ENCODE assay signal across 8 mouse cellular contexts in genomic region chr8:66860023-66860422, GRCm38 (mm10). TPM values are rescaled to one million over a fixed set of nuclear protein-coding genes. Genes with fewer than 3 reads are reported as not detected.
DNase-seq lines count a peak whose midpoint lies in the region; ATAC-seq lines count a peak whose summit lies in the region.

TSS of gene Naf1 (plus strand) at chr8:66860217.

- H3K4me2 ChIP-seq in hindbrain, embryonic 16.5 days (ENCODE audit: low read length), result peak within 1 kb of the TSS; percentile 74

- H3K27me3 ChIP-seq in hindbrain, embryonic 16.5 days (replicated peaks; ENCODE audit: control insufficient read depth, insufficient read depth, low read length), result no peaks in the 10 kb centered on the region

- peak; percentile 97 for DNase-seq in WW6 (ENCODE audit: low read depth, low spot score)
- DNase-seq in cerebellum, postnatal 4 days (ENCODE audit: low spot score in 2 of 2), result peak; percentile 80 to 90
- DNase-seq in gastrocnemius, adult 18-20 months (ENCODE audit: low spot score), result peak; percentile 94
- peak; percentile 97 to 98 for DNase-seq in left cerebral cortex, adult 18-20 months (ENCODE audit: low spot score in 2 of 2)
- peak; percentile 96 for DNase-seq in right cerebral cortex, adult 18-20 months
- peak; percentile 73 for DNase-seq in urinary bladder, postnatal 10 days (ENCODE audit: low spot score)

- H3K4me3 ChIP-seq in hindbrain, embryonic 16.5 days (ENCODE audit: low read length), result peak within 1 kb of the TSS; percentile 91
- H3K4me3 ChIP-seq in macrophage (ENCODE audit: inconsistent target), result peak within 1 kb of the TSS; percentile 17

- peaks cover 14% of the 10 kb centered on the region for H3K4me1 ChIP-seq in hindbrain, embryonic 16.5 days (ENCODE audit: control insufficient read depth, insufficient read depth, low read depth, low read length)

- H3K9me3 ChIP-seq in hindbrain, embryonic 16.5 days (ENCODE audit: control insufficient read depth, low read length), result no peaks in the 10 kb centered on the region; the same call in 1 of the 2 replicates

- H3K27ac ChIP-seq in hindbrain, embryonic 16.5 days (ENCODE audit: low read depth, low read length), result peak within 1 kb of the TSS; percentile 76
- no peak within 1 kb of the TSS for H3K27ac ChIP-seq in macrophage

- ATAC-seq in hindbrain, embryonic 16.5 days, result peak; percentile 99

- H3K79me2 ChIP-seq in macrophage (ENCODE audit: inconsistent target), result no peaks in the 10 kb centered on the region; the same call in 1 of the 2 replicates

- no peaks in the 10 kb centered on the region for H3K36me3 ChIP-seq in hindbrain, embryonic 16.5 days (ENCODE audit: control insufficient read depth, insufficient read depth, low read length)
- H3K36me3 ChIP-seq in macrophage (ENCODE audit: inconsistent target), result no peaks in the 10 kb centered on the region

- under 1% methylated on average over 28 of the region's 37 CpGs for WGBS in hindbrain, embryonic 16.5 days
- under 1% methylated on average over 37 of the region's 37 CpGs for WGBS in macrophage (ENCODE audit: missing documents)

- peak within 1 kb of the TSS; percentile 85 for H3K9ac ChIP-seq in hindbrain, embryonic 16.5 days (ENCODE audit: low read depth, low read length)

RNA-seq across cellular contexts. Expression of gene Naf1, which starts in this region (rescaled TPM):
- total RNA-seq in gastrocnemius, adult 18-20 months (2021), result 1 to 10 TPM; 4.5 to 4.9 TPM
- polyA plus RNA-seq in hindbrain, embryonic 16.5 days (2015; fragmentation: Nextera tagmentation; extraction: Ambion mirVana), result 1.7 and 2.1 TPM in 2 replicates
- 10 to 100 TPM; 15.7 to 16.2 TPM for total RNA-seq in left cerebral cortex, adult 18-20 months (2021)
- 1 to 10 TPM; 1.3 to 7.3 (median 4.0) TPM for total RNA-seq in macrophage (2018; cell fraction: chromatin; rRNA removed)
- 10 to 100 TPM in 15 of 26 experiments, 1 to 10 TPM in 11; 7.8 to 14.8 (median 10.5) TPM for total RNA-seq in macrophage (2018; cell fraction: cytosol; rRNA removed)
- 10 to 100 TPM in 3 of 26 experiments, 1 to 10 TPM in 23; 3.2 to 12.4 (median 6.1) TPM for total RNA-seq in macrophage (2018; cell fraction: nucleus; rRNA removed)
- 6.9 to 15.4 TPM (median 13.4 TPM) in 3 replicates for polyA plus RNA-seq in macrophage (2018)
